Mouse (Mus musculus) macrophage (primary cell): ENCODE measurements around the gene Snrnp70. TPM values are rescaled to one million over a fixed set of nuclear protein-coding genes. Genes with fewer than 3 reads are reported as not detected.
A peak's percentile ranks its signal among the peaks of the same experiment; 100 is the strongest.
"Not testable (repeated sequence)": the region's sequence is repeated elsewhere in the genome, so short reads cannot be mapped to it uniquely, and the experiment has no call there.

Experiments used
- H3K27ac ChIP-seq: fragments of 350-480 bp; formaldehyde crosslinking; 2 replicates; pipeline ENCODE4 v1.9.0; 2021
- H3K36me3 ChIP-seq: fragments of 350-480 bp; formaldehyde crosslinking; 2 replicates; pipeline ENCODE4 v1.9.0; 2021; ENCODE audit errors: inconsistent target
- H3K4me3 ChIP-seq: fragments of 350-480 bp; formaldehyde crosslinking; 2 replicates; pipeline ENCODE4 v1.9.0; 2021; ENCODE audit errors: inconsistent target
- H3K79me2 ChIP-seq: fragments of 350-480 bp; formaldehyde crosslinking; 2 replicates; pipeline ENCODE4 v1.9.0; 2021; ENCODE audit errors: inconsistent target
- WGBS: methylation state at CpG from one replicate; pipeline ENCODE4 v1.1.7; 2026; ENCODE audit warnings: inconsistent platforms; ENCODE audit not compliant: missing documents; 5-methylcytosine and 5-hydroxymethylcytosine counted together
- polyA plus RNA-seq: library from polyadenylated mRNA; stranded (reverse); fragments of 250-400 nt; gene quantifications from 3 replicates; pipeline ENCODE4 v1.2.4, GENCODE M21; 2018; ENCODE audit warnings: inconsistent platforms

The Snrnp70 gene
- polyA plus RNA-seq, 1 experiment from 2014 or later, result 235 TPM

- Histone ChIP-seq H3K36me3 (no peaks in the 10 kb centered on the region), H3K27ac (peak overlapping the region; percentile 22; the same call in 1 of the 2 replicates), H3K4me3 (peak overlapping the region; percentile 38), H3K79me2 (no peaks in the 10 kb centered on the region)
- 2% methylated on average over 67 of the region's 70 CpGs for WGBS
Observed at GRCm38 (mm10) chr7:45367020-45367880, 28.3 kb downstream of the Snrnp70 start.

DNA sequence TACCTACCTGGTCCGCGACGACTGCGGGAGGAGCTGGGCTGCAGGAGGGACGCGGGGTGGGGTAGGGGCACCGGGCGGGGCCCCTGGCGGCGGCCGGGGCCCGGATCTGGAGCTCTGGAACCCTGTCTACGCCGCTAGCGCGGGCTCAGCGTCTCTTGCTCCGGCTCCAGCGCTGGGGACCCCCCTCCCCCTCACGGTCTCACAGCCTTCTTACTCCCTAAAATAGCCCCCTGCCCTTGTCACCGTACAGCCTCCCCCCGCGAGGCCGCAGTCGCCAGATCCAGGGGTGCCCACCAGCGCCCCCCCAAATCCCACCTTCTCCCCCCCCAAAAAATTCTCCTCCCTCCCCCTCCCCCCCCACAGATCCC, 28.9 kb downstream of the Snrnp70 start, which contains the start of gene Ppfia3:
Gene Ppfia3, minus strand, starts transcription at position 368 of the 368 bp plus-strand sequence.
- Histone ChIP-seq H3K27ac (peak within 1 kb of the TSS; percentile 22; the same call in 1 of the 2 replicates), H3K79me2 (no peaks in the 10 kb centered on the region), H3K36me3 (no peaks in the 10 kb centered on the region), H3K4me3 (peak within 1 kb of the TSS; percentile 38)
- 0% methylated on average over 20 of the region's 26 CpGs for WGBS

DNA sequence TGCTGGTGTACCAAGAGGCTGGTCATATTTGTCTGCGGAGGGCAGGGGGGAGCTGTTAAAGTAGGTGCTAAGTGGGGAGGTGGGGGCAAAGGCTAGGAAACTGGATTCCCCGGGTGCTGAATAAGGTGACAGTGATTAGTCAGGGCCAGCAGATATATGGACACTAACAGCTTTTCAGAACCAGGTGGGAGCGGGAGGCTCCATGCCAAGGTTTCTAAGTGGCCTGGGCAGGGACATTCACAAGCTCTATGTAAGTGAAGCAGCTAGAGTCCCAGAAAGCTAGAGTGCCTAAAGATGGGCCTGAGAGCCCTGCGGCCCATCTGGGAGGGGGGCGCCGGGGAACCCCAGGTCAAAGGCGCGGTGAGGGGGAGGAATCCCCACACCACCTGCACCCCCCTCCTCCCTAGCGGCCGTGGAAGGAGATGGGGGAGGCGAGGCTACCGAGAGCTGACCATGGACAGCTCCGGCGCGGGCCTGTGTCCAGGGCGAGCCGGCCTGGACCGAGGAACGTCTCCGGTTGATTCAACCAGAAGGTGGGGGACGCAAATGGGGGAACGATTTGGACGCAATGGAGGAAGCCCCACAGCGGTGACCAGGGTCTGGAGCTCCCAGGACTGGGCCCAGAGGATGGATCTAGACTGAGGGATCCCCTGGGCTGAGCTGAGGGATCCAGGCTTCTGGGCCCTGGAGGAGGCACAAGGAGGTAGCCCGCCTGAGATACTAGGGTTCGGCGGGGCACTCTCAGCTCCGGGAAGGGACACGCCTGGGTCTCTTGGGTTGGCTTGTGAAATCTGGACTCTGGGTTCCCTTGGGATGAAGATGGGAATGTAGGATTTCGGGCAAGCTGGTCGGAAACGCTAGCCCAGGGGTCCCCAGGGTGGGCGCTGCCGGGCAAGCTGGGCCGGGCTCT, 29.5 kb downstream of the Snrnp70 start:
- Histone ChIP-seq H3K4me3 (no peak overlapping the region), H3K79me2 (no peaks in the 10 kb centered on the region), H3K36me3 (no peaks in the 10 kb centered on the region), H3K27ac (no peak overlapping the region)
- WGBS, result 13% methylated on average over 34 of the region's 35 CpGs

DNA sequence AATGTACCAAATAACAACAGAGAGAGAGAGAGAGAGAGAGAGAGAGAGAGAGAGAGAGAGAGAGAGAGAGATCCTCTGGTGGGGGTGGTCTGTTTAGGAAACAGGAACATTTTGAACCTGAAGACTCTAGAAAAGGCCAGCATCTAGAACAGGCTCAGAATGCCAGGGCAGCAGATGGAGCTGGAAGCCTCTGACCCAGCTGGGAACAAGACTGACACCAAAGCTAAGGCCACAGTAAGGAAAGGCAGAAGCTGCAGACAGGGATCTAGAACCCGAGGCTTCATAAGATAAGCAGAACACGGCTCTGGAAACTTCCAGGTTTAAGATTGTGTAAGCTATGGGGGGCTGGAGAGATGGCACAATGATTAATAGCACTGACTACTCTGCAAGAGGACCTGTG, 31.6 kb downstream of the Snrnp70 start:
- WGBS, result 47% methylated on average over 2 of the region's 2 CpGs
- Histone ChIP-seq H3K4me3 (no peak overlapping the region), H3K36me3 (no peaks in the 10 kb centered on the region), H3K79me2 (no peaks in the 10 kb centered on the region), H3K27ac (no peak overlapping the region)

GRCm38 (mm10) chr7:45362801-45363200, 32.7 kb downstream of the Snrnp70 start:
- H3K4me3 ChIP-seq, result no peak overlapping the region

DNA sequence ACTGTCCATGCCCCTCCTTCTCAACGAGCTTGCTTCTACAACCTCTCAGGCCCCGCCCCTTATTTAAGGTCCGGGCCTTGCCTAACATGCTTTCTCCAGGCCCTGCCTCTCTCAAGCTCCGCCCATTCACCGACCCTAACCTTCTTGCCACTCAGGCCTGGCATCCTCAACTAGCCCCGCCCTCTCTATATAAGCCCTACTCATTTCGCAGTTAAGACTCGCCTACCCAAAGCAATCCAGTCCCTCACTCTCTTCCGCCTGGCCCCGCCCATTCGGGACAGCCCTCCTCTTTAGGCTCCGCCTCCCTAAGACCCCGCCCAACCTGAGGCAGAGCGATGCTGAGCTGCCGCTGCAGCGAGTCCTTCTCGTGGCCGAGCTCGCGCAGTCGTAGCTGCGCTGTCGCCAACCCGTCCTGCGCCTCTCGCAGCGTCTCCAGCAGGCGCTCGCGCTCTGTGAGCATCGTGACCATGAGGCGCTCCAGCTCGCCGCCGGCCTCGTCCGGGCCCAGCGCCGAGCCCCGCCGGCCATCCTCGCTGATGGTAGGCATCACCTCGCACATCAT, 34.2 kb downstream of the Snrnp70 start:
- Histone ChIP-seq H3K27ac (no peak overlapping the region), H3K36me3 (no peaks in the 10 kb centered on the region), H3K79me2 (no peaks in the 10 kb centered on the region), H3K4me3 (no peak overlapping the region)
- WGBS, result under 1% methylated on average over 42 of the region's 43 CpGs

More at GRCm38 (mm10) chr7:45362801-45363200, 32.7 kb downstream of the Snrnp70 start:
- Histone ChIP-seq H3K79me2 (no peaks in the 10 kb centered on the region), H3K27ac (no peak overlapping the region), H3K36me3 (no peaks in the 10 kb centered on the region)
- WGBS, result 15% methylated on average over 13 of the region's 13 CpGs

DNA sequence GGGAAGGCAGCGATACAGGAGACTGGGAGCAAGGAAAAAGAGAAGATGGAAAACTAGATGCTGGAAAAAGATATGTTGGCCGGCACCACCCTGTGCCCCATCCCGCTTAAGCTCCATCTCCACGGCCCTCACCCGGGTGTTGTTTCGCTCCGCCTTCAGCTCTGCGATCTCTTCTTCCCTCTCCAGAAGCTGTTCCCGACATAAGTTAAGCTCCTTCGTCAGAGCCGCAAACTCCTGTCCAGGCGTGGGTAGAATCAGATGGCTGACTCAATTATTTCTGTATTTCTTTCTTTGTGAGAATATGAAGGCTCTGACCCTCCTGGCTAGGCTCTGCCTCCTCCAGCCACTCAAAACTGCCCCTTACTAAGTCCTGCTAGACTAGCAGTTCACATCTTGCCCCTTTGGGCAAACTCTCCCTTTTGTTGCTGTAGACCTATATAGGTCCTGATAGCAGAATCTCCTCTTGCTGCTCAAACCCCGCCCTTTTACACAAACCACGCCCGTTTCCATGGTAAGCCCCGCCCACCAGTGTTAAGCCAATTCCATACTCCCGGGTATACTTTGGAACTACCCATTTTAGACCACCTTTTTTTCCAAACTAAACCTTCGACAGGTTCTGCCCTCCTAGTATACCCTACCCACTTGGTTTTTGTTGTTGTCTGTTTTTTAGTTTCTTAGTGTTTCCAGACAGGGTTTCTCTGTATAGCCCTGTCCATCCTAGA, 35.0 kb downstream of the Snrnp70 start:
- H3K4me3 ChIP-seq, result no peak overlapping the region
- WGBS, result 55% methylated on average over 18 of the region's 18 CpGs
- no peak overlapping the region for H3K27ac ChIP-seq
- H3K79me2 ChIP-seq, result no peaks in the 10 kb centered on the region
- no peaks in the 10 kb centered on the region for H3K36me3 ChIP-seq

- not testable (repeated sequence) for H3K79me2 ChIP-seq, H3K4me3 ChIP-seq, H3K27ac ChIP-seq, H3K36me3 ChIP-seq
- WGBS, result 76% methylated on average over 9 of the region's 11 CpGs
Observed at GRCm38 (mm10) chr7:45359081-45359480, 36.5 kb downstream of the Snrnp70 start.

- no peak overlapping the region for H3K27ac ChIP-seq
- WGBS, result 80% methylated on average over 13 of the region's 13 CpGs
- H3K79me2 ChIP-seq, result no peaks in the 10 kb centered on the region
- H3K36me3 ChIP-seq, result no peaks in the 10 kb centered on the region
- H3K4me3 ChIP-seq, result no peak overlapping the region
Observed at GRCm38 (mm10) chr7:45356087-45356486, 39.5 kb downstream of the Snrnp70 start.

- Histone ChIP-seq H3K36me3 (no peaks in the 10 kb centered on the region), H3K79me2 (no peaks in the 10 kb centered on the region), H3K4me3 (no peak overlapping the region), H3K27ac (no peak overlapping the region)
- WGBS, result 61% methylated on average over 14 of the region's 15 CpGs
Observed at GRCm38 (mm10) chr7:45355318-45356020, 40.1 kb downstream of the Snrnp70 start.

- H3K79me2 ChIP-seq, result no peaks in the 10 kb centered on the region
- 71% methylated on average over 5 of the region's 5 CpGs for WGBS
- no peaks in the 10 kb centered on the region for H3K36me3 ChIP-seq
- H3K4me3 ChIP-seq, result no peak overlapping the region
- H3K27ac ChIP-seq, result no peak overlapping the region
Observed at GRCm38 (mm10) chr7:45353041-45353440, 42.5 kb downstream of the Snrnp70 start.

- WGBS, result 66% methylated on average over 13 of the region's 13 CpGs
- H3K36me3 ChIP-seq, result no peaks in the 10 kb centered on the region
- H3K27ac ChIP-seq, result no peak overlapping the region
- no peak overlapping the region for H3K4me3 ChIP-seq
- no peaks in the 10 kb centered on the region for H3K79me2 ChIP-seq
Observed at GRCm38 (mm10) chr7:45346905-45347304, 48.6 kb downstream of the Snrnp70 start.

DNA sequence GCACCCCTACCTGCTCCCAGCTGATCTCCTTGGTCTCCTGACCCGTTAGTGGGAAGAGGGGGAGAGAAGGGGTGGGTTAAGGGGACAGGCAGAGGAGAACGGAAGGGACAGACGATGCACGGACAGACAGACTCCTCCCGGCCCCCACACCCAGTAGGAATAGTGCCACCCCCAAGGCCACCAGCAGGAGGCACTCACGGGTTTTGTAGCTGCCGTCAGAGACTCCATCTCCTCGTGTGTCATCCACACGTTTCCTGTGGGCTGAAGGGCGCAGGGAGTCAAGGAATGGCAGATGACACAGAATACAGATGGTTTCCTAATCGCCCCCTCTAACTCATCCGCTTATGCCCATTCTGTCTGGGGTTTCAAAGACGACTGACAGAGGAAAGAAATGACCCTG, 52.0 kb downstream of the Snrnp70 start:
- H3K4me3 ChIP-seq, result no peak overlapping the region
- no peaks in the 10 kb centered on the region for H3K79me2 ChIP-seq
- no peaks in the 10 kb centered on the region for H3K36me3 ChIP-seq
- WGBS, result 34% methylated on average over 13 of the region's 13 CpGs
- no peak overlapping the region for H3K27ac ChIP-seq
